Mouse (Mus musculus) kidney, postnatal 0 days (tissue): ENCODE measurements around the gene Ppef2. TPM values are rescaled to one million over a fixed set of nuclear protein-coding genes. Genes with fewer than 3 reads are reported as not detected.

Experiments used
- ATAC-seq: fragments of 200-750 bp; cut with Nextera tagmentation; replicated peaks from 2 replicates; pipeline ENCODE4 v1.8.0; 2017; ENCODE audit warnings: low read depth, moderate number of reproducible peaks, moderate TSS enrichment, moderate library complexity; ENCODE audit not compliant: low FRiP score
- DNase-seq: peaks from one replicate; pipeline ENCODE4 v3.0.0-alpha.2; 2016; ENCODE audit warnings: low spot score
- H3K27ac ChIP-seq: fragments of 300-500 bp; sonication (generic); 2 replicates; pipeline ENCODE4 v1.5.1; 2014; ENCODE audit warnings: mild to moderate bottlenecking
- H3K27me3 ChIP-seq: fragments of 300-500 bp; sonication (generic); 2 replicates; pipeline ENCODE4 v1.6.1; 2014; ENCODE audit warnings: low read length, mixed read lengths; ENCODE audit not compliant: insufficient read depth
- H3K36me3 ChIP-seq: fragments of 300-500 bp; sonication (generic); 2 replicates; pipeline ENCODE4 v1.6.1; 2014; ENCODE audit warnings: low read length, mixed read lengths; ENCODE audit not compliant: insufficient read depth
- H3K4me1 ChIP-seq: fragments of 300-500 bp; sonication (generic); replicated peaks from 2 replicates; pipeline ENCODE4 v1.6.1; 2014; ENCODE audit warnings: antibody characterized with exemption, low read length, mixed read lengths; ENCODE audit not compliant: insufficient read depth
- H3K4me2 ChIP-seq: fragments of 300-500 bp; sonication (generic); 2 replicates; pipeline ENCODE4 v1.6.1; 2014; ENCODE audit warnings: mild to moderate bottlenecking, low read length, moderate library complexity, mixed read lengths
- H3K4me3 ChIP-seq: fragments of 300-500 bp; sonication (generic); replicated peaks from 2 replicates; pipeline ENCODE4 v1.5.1; 2014; ENCODE audit warnings: low read depth, low read length
- H3K9ac ChIP-seq: fragments of 300-500 bp; sonication (generic); 2 replicates; pipeline ENCODE4 v1.6.1; 2014; ENCODE audit warnings: low read depth, low read length
- H3K9me3 ChIP-seq: fragments of 300-500 bp; sonication (generic); replicated peaks from 2 replicates; pipeline ENCODE4 v1.6.1; 2016; ENCODE audit warnings: low read length, inconsistent platforms, mixed read lengths
- CTCF ChIP-seq: IDR thresholded peaks from 2 replicates; pipeline ENCODE4 v1.5.1; 2016; ENCODE audit warnings: antibody characterized with exemption, low read depth, mild to moderate bottlenecking, moderate library complexity
- WGBS: fragments of 180-500 bp; shearing (Covaris S2); extraction: QIAGEN DNeasy Blood & Tissue Kit; methylation state at CpG from one replicate; pipeline ENCODE4 v1.1.7; 2014; 5-methylcytosine and 5-hydroxymethylcytosine counted together
- polyA plus RNA-seq: library from polyadenylated mRNA; unstranded; fragments of >200 nt; fragmentation: Nextera tagmentation; extraction: Ambion mirVana; gene quantifications from 2 replicates; pipeline ENCODE4 v1.2.1, GENCODE M21; 2015

The Ppef2 gene
- polyA plus RNA-seq, 1 experiment from 2014 or later, result 0.07 TPM

GRCm38 (mm10) chr5:92215308-92215707 lies 40.8 kb downstream of the Ppef2 start, which contains the start of gene U90926:
U90926 (minus strand) TSS chr5:92215408.
- H3K9ac ChIP-seq, result no peak within 1 kb of the TSS
- DNase-seq (no peak), ATAC-seq (no peak)
- H3K27me3 ChIP-seq, result no peaks in the 10 kb centered on the region
- no peak for TF ChIP-seq CTCF
- no peaks in the 10 kb centered on the region for H3K36me3 ChIP-seq
- H3K9me3 ChIP-seq, result no peaks in the 10 kb centered on the region
- no peaks in the 10 kb centered on the region for H3K4me1 ChIP-seq
- H3K4me3 ChIP-seq, result no peak within 1 kb of the TSS
- WGBS, result 87% methylated on average over 4 of the region's 4 CpGs
- H3K4me2 ChIP-seq, result no peak within 1 kb of the TSS
- H3K27ac ChIP-seq, result no peak within 1 kb of the TSS

DNA sequence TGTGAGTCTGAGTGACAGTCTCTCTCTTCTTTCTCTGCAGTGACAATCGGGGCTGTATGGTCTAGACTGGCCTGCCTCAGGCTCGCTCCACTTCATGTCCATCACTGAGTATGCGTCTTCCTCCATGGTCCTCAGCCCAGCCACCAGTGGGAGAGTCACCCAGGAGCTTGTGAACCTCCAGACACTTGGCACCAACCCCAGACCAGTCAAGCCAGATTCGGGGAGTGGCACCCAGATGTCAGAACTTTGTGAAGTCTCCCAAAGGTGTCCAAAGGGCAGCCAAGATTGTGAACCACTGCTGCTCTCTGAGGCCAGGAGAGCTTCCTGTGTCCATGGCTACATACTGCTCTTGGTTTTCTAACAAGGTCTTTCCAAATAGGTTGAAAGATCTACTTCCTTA lies 43.8 kb downstream of the Ppef2 start:
- no peaks in the 10 kb centered on the region for H3K4me1 ChIP-seq
- ATAC-seq, result no peak
- no peak for DNase-seq
- H3K9me3 ChIP-seq, result no peaks in the 10 kb centered on the region
- H3K9ac ChIP-seq, result no peak overlapping the region
- no peaks in the 10 kb centered on the region for H3K36me3 ChIP-seq
- H3K4me3 ChIP-seq, result no peak overlapping the region
- no peaks in the 10 kb centered on the region for H3K27me3 ChIP-seq
- 93% methylated on average over 4 of the region's 4 CpGs for WGBS
- no peak overlapping the region for H3K27ac ChIP-seq
- TF ChIP-seq CTCF, result no peak
- no peak overlapping the region for H3K4me2 ChIP-seq

- Histone ChIP-seq H3K9me3 (no peaks in the 10 kb centered on the region), H3K27me3 (no peaks in the 10 kb centered on the region), H3K27ac (no peak overlapping the region), H3K36me3 (no peaks in the 10 kb centered on the region), H3K4me3 (no peak overlapping the region), H3K4me2 (no peak overlapping the region), H3K4me1 (no peaks in the 10 kb centered on the region; the same call in 1 of the 2 replicates), H3K9ac (no peak overlapping the region)
- ATAC-seq (no peak), DNase-seq (peak; percentile 49)
- no peak for TF ChIP-seq CTCF
- WGBS, result 47% methylated on average over 8 of the region's 8 CpGs
Measured at GRCm38 (mm10) chr5:92210205-92210604, 45.9 kb downstream of the Ppef2 start.

DNA sequence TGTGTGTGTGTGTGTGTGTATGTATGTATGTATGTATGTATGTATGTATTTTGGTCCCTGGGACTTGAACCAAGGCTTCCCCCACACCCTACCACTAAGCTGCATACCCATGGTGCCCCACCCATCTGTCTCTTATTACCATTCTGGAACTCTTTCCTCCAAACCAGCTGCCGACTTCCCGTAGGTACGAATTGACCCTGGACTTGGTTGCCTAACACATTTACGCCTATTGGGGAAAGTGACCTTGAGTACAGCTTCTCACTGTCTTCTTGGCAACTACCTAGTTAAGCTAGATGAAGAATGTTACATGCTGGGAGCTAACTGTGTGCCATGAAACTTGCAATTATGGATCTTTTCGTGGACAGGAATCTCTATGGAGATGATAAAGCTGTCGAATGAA lies 50.0 kb downstream of the Ppef2 start:
- 84% methylated on average over 6 of the region's 6 CpGs for WGBS
- no peak for TF ChIP-seq CTCF
- Histone ChIP-seq H3K4me3 (no peak overlapping the region), H3K36me3 (peaks cover 16% of the 10 kb centered on the region; the same call in 1 of the 2 replicates), H3K27ac (peak overlapping the region; percentile 54), H3K9ac (no peak overlapping the region), H3K27me3 (no peaks in the 10 kb centered on the region), H3K4me1 (no peaks in the 10 kb centered on the region; the same call in 1 of the 2 replicates), H3K9me3 (no peaks in the 10 kb centered on the region), H3K4me2 (no peak overlapping the region)
- DNase-seq (no peak), ATAC-seq (no peak)

DNA sequence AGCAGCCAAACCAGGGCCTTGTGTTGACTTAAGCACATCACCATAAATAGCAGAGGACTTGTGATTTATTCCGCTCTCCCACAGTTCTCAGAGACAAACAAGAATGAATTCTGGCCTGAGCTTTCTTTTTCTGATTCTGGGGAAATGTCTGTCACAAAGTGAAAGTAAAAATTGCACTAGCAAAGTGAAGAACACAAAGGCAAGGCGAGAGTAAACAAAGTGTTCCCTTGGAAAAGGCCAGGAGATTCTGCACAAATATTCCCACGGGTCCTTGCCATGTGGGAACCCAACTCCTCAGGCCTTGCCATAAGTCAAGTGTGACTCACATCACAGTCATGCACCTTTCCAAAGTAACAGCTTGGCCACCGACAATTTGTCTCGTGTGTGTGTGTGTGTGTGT lies 50.4 kb downstream of the Ppef2 start:
- Histone ChIP-seq H3K4me3 (no peak overlapping the region), H3K27me3 (no peaks in the 10 kb centered on the region), H3K4me2 (no peak overlapping the region; the same call in 1 of the 2 replicates), H3K9ac (no peak overlapping the region), H3K36me3 (peaks cover 20% of the 10 kb centered on the region), H3K4me1 (no peaks in the 10 kb centered on the region; the same call in 1 of the 2 replicates), H3K9me3 (no peaks in the 10 kb centered on the region), H3K27ac (peak overlapping the region; percentile 77)
- WGBS, result 64% methylated on average over 5 of the region's 5 CpGs
- TF ChIP-seq CTCF, result no peak
- peak; percentile 44 for DNase-seq
- no peak for ATAC-seq

GRCm38 (mm10) chr5:92205184-92205583 lies 50.9 kb downstream of the Ppef2 start:
- H3K27me3 ChIP-seq, result no peaks in the 10 kb centered on the region
- H3K4me2 ChIP-seq, result no peak overlapping the region
- H3K4me1 ChIP-seq, result no peaks in the 10 kb centered on the region; the same call in 1 of the 2 replicates
- peaks cover 23% of the 10 kb centered on the region for H3K36me3 ChIP-seq
- H3K9me3 ChIP-seq, result no peaks in the 10 kb centered on the region
- WGBS, result 52% methylated on average over 7 of the region's 7 CpGs
- peak overlapping the region; percentile 77 for H3K27ac ChIP-seq
- peak; percentile 78 for ATAC-seq
- H3K9ac ChIP-seq, result no peak overlapping the region
- H3K4me3 ChIP-seq, result no peak overlapping the region
- peak; percentile 33 for DNase-seq
- TF ChIP-seq CTCF, result no peak
